Mouse (Mus musculus): ENCODE measurements around the gene Ehbp1.

GRCm38 (mm10) chr11:21985118-21985517, 357.0 kb downstream of the Ehbp1 start:
- TF ChIP-seq CTCF (IDR thresholded peaks at IDR 0.05; ENCODE audit: borderline replicate concordance, insufficient read depth, low read depth, low read length): no peak
- no peak for TF ChIP-seq POLR2A (IDR thresholded peaks at IDR 0.05; ENCODE audit: borderline replicate concordance, insufficient read depth, low read length)
